Mouse (Mus musculus): ENCODE measurements at regions not wholly inside any gene's neighbourhood (a gene's known extent, or its start where the extent isn't known, plus 50 kb on each side); places are given as distances from the start of the nearest gene placed in this dataset.

- TF ChIP-seq CTCF (conservative IDR thresholded peaks at IDR 0.05 in 1 of 2, IDR thresholded peaks at IDR 0.05 in 1 of 2; ENCODE audit: low read depth in 2 of 2, low read length in 2 of 2): no peak
- no peak for TF ChIP-seq POLR2A (IDR thresholded peaks at IDR 0.05; ENCODE audit: low read depth, low read length)
- no peak for TF ChIP-seq EP300 (IDR thresholded peaks at IDR 0.05; ENCODE audit: low read length)
- no peak for TF ChIP-seq RAD21 (IDR thresholded peaks at IDR 0.05; ENCODE audit: low read depth, low read length)
- TF ChIP-seq UBTF (IDR thresholded peaks at IDR 0.05; ENCODE audit: low read depth, low read length): no peak
- no peak for TF ChIP-seq ZKSCAN1 (IDR thresholded peaks at IDR 0.05; ENCODE audit: borderline replicate concordance, low read depth, low read length)
- no peak for TF ChIP-seq USF1 (IDR thresholded peaks at IDR 0.05; ENCODE audit: low read depth, low read length)
Measured at GRCm38 (mm10) chr3:39460183-39460888, 573.6 kb downstream of the Fat4 start.
